ENCODE assay signal across 9 mouse cellular contexts in genomic region chr4:126599971-126600754, GRCm38 (mm10). TPM values are rescaled to one million over a fixed set of nuclear protein-coding genes. Genes with fewer than 3 reads are reported as not detected.
A peak's percentile ranks its signal among the peaks of the same experiment; 100 is the strongest.
DNase-seq lines count a peak whose midpoint lies in the region; ATAC-seq and TF ChIP-seq lines count a peak whose summit lies in the region.
"Had no signal": no experiment of that assay in that cellular context is flagged by ENCODE, and none has a peak within 500 bp of the region (broad histone marks: within the 10 kb centered on the region; RNA-seq: fewer than 3 reads in every experiment).

No protein-coding gene starts in this region.

- peak; percentile 81 for TF ChIP-seq CTCF in liver, adult 2 months (IDR thresholded peaks at IDR 0.05; ENCODE audit: low read depth, low read length)
- TF ChIP-seq CTCF in olfactory bulb, adult 2 months (IDR thresholded peaks at IDR 0.05; ENCODE audit: insufficient read depth, low read depth, low read length) = peak; percentile 73; the same call in 1 of the 2 replicates

- 34% methylated on average over 8 of the region's 8 CpGs for WGBS in embryonic facial prominence, embryonic 14.5 days
- 27% methylated on average over 8 of the region's 8 CpGs for WGBS in intestine, embryonic 15.5 days
- WGBS in liver, adult 2 months = 30% methylated on average over 8 of the region's 8 CpGs
- WGBS in olfactory bulb, adult 2 months = 30% methylated on average over 8 of the region's 8 CpGs

- H3K27ac ChIP-seq in embryonic facial prominence, embryonic 14.5 days (replicated peaks; ENCODE audit: low read depth, low read length) = no peak overlapping the region
- no peak overlapping the region for H3K27ac ChIP-seq in intestine, embryonic 15.5 days
- H3K27ac ChIP-seq in liver, adult 2 months (replicated peaks; ENCODE audit: insufficient read depth, low read depth, low read length) = no peak overlapping the region
- no peak overlapping the region for H3K27ac ChIP-seq in olfactory bulb, adult 2 months (ENCODE audit: insufficient read depth, low read depth, low read length)

- peaks cover 12% of the 10 kb centered on the region; the same call in 1 of the 2 replicates for H3K4me1 ChIP-seq in embryonic facial prominence, embryonic 14.5 days (ENCODE audit: control insufficient read depth, insufficient read depth, low read length)
- H3K4me1 ChIP-seq in intestine, embryonic 15.5 days (replicated peaks) = peaks cover 5% of the 10 kb centered on the region; the same call in 1 of the 2 replicates
- no peaks in the 10 kb centered on the region for H3K4me1 ChIP-seq in liver, adult 2 months (ENCODE audit: control insufficient read depth, insufficient read depth, low read length)
- peaks cover 8% of the 10 kb centered on the region; the same call in 1 of the 2 replicates for H3K4me1 ChIP-seq in olfactory bulb, adult 2 months (ENCODE audit: control insufficient read depth, insufficient read depth, low read length)

- H3K4me3 ChIP-seq in embryonic facial prominence, embryonic 14.5 days (ENCODE audit: low read depth, low read length) = no peak overlapping the region
- no peak overlapping the region for H3K4me3 ChIP-seq in intestine, embryonic 15.5 days (replicated peaks)
- no peak overlapping the region for H3K4me3 ChIP-seq in liver, adult 2 months (ENCODE audit: insufficient read depth, low read depth, low read length)
- H3K4me3 ChIP-seq in olfactory bulb, adult 2 months (ENCODE audit: insufficient read depth, low read depth, low read length) = no peak overlapping the region
- H3K4me3 ChIP-seq: myocyte had no signal

- no peaks in the 10 kb centered on the region for H3K36me3 ChIP-seq in embryonic facial prominence, embryonic 14.5 days (ENCODE audit: control insufficient read depth, insufficient read depth, low read length)
- H3K36me3 ChIP-seq in intestine, embryonic 15.5 days = no peaks in the 10 kb centered on the region
- no peaks in the 10 kb centered on the region for H3K36me3 ChIP-seq in liver, adult 2 months (ENCODE audit: control insufficient read depth, insufficient read depth, low read length)

- peak; percentile 35; the same call in 1 of the 2 replicates for ATAC-seq in embryonic facial prominence, embryonic 14.5 days (ENCODE audit: low read depth)
- ATAC-seq in intestine, embryonic 15.5 days = peak; percentile 57; the same call in 1 of the 2 replicates

- no peaks in the 10 kb centered on the region for H3K9me3 ChIP-seq in embryonic facial prominence, embryonic 14.5 days (ENCODE audit: control insufficient read depth, low read length)
- no peaks in the 10 kb centered on the region for H3K9me3 ChIP-seq in intestine, embryonic 15.5 days

- no peak overlapping the region for H3K9ac ChIP-seq in embryonic facial prominence, embryonic 14.5 days (ENCODE audit: low read depth, low read length)
- H3K9ac ChIP-seq in intestine, embryonic 15.5 days = no peak overlapping the region
- H3K9ac ChIP-seq in liver, adult 2 months (ENCODE audit: low read depth, low read length) = no peak overlapping the region

- no peaks in the 10 kb centered on the region for H3K79me2 ChIP-seq in liver, adult 2 months (ENCODE audit: control insufficient read depth, insufficient read depth, low read length)

- TF ChIP-seq POLR2A in liver, adult 2 months (IDR thresholded peaks at IDR 0.05; ENCODE audit: extremely low read depth, insufficient read depth, low read length) = no peak
- TF ChIP-seq POLR2A in olfactory bulb, adult 2 months (IDR thresholded peaks at IDR 0.05; ENCODE audit: insufficient read depth, low read depth, low read length) = no peak

- no peak overlapping the region for H3K4me2 ChIP-seq in embryonic facial prominence, embryonic 14.5 days (ENCODE audit: low read depth, low read length)
- H3K4me2 ChIP-seq in intestine, embryonic 15.5 days (replicated peaks) = no peak overlapping the region

- H3K27me3 ChIP-seq in embryonic facial prominence, embryonic 14.5 days (replicated peaks; ENCODE audit: control insufficient read depth, insufficient read depth, low read length) = no peaks in the 10 kb centered on the region
- no peaks in the 10 kb centered on the region for H3K27me3 ChIP-seq in intestine, embryonic 15.5 days (replicated peaks)
- no peaks in the 10 kb centered on the region for H3K27me3 ChIP-seq in liver, adult 2 months (ENCODE audit: control insufficient read depth, insufficient read depth, low read length)

- peak; percentile 27 for DNase-seq in ovary, postnatal 10 days (ENCODE audit: low spot score)
- DNase-seq in ovary, adult 18-20 months (ENCODE audit: low spot score) = no peak
- DNase-seq in adrenal gland, postnatal 36 days = peak; percentile 52 to 72
- DNase-seq in embryonic facial prominence, embryonic 14.5 days (ENCODE audit: low spot score) = peak; percentile 70
- DNase-seq in liver, adult 2 months (ENCODE audit: extremely low read depth, low read depth, low spot score) = peak; percentile 15
- peak; percentile 25 to 39 for DNase-seq in thymus, postnatal 36 days

RNA-seq across cellular contexts. Expression of gene 5730409E04Rik, which starts 9.5 kb away (rescaled TPM):
- 10 to 100 TPM; 10.6 to 15.6 TPM for total RNA-seq in adrenal gland, postnatal 36 days (2021)
- polyA plus RNA-seq in embryonic facial prominence, embryonic 14.5 days (2014; fragmentation: Nextera tagmentation; extraction: Ambion mirVana) = 4.4 and 5.7 TPM in 2 replicates
- polyA plus RNA-seq in intestine, embryonic 15.5 days (2015; fragmentation: Nextera tagmentation; extraction: Ambion mirVana) = 1.8 and 2.2 TPM in 2 replicates
- 3.3 and 3.7 TPM in 2 replicates for total RNA-seq in liver, adult 2 months (2014; rRNA removed)
- polyA plus RNA-seq in liver, adult 2 months (2012; rRNA removed) = 4.5 and 4.8 TPM in 2 replicates
- polyA plus RNA-seq in olfactory bulb, adult 2 months (2012; ENCODE audit: insufficient read depth, insufficient read length, low replicate concordance, missing spikeins) = not detected in 2 replicates

RNA-seq across cellular contexts. Expression of gene Clspn, which starts 43.4 kb away (rescaled TPM):
- total RNA-seq in adrenal gland, postnatal 36 days (2021) = 1 to 10 TPM; 2.9 to 3.5 TPM
- polyA plus RNA-seq in embryonic facial prominence, embryonic 14.5 days (2014; fragmentation: Nextera tagmentation; extraction: Ambion mirVana) = 28.0 and 32.5 TPM in 2 replicates
- 30.0 and 33.0 TPM in 2 replicates for polyA plus RNA-seq in intestine, embryonic 15.5 days (2015; fragmentation: Nextera tagmentation; extraction: Ambion mirVana)
- total RNA-seq in liver, adult 2 months (2014; rRNA removed) = 0.28 and 0.40 TPM in 2 replicates
- polyA plus RNA-seq in liver, adult 2 months (2012; rRNA removed) = 0.05 and 0.15 TPM in 2 replicates
- not detected in 2 replicates for polyA plus RNA-seq in olfactory bulb, adult 2 months (2012; ENCODE audit: insufficient read depth, insufficient read length, low replicate concordance, missing spikeins)
